Mouse (Mus musculus) monocyte, adult 2 months (primary cell): Measurements from ENCODE around the gene Gpc4.

ENCODE experiments used
- DNase-seq, 2 experiments: peaks; one replicate each; pipeline ENCODE4 v3.0.0; 2022; ENCODE audit warnings: low spot score in 2 of 2, low read depth in 1 of 2

Gpc4 gene

DNA sequence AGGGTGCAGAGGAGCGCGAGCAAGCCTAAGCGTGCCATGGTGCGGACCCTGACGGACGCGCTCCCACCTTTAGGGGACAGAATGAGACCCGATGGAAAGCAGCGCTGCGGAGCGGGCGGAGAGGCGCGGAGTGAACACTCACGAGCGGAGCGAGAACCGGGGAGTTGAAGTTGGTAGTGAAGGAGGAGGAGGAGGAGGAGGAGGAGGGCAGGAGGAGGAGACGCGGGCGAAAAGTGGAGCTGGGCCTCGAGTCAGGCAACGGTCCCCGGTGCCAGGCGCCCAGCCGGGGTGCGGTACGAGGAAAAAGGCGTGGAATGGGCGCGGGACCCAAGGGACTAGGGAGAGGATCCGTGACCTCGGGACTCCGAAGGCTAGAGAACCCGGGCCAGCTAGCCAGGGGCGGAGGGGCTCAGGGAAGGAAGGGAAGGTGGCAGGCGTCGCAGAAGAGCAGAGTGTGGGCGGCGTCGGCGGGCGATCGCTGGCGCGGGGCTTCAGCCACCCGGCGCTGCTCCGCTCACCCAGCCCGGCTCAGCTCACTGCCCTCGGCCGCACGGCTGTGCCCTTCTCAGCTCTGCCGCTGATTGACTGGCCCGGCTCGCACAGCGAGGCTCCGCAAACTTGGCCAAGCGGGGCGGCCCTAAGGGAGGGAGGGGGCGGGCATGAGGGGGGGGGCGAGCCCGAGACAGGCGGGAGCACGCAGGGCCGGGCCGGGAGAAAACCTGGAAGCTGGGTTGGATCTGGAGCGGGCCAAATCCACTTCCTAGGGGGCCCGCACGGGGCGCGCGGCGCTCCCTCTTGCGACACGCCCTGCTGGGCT lies at the start of gene Gpc4:
Gene Gpc4, minus strand, starts transcription at position 515 of the 817 bp plus-strand sequence.
- DNase-seq = no peak

- no peak for DNase-seq
Observed at GRCm38 (mm10) chrX:52212846-52213245, 47.8 kb upstream of the Gpc4 start.

GRCm38 (mm10) chrX:52199836-52200235 lies 34.8 kb upstream of the Gpc4 start:
- DNase-seq = no peak

DNA sequence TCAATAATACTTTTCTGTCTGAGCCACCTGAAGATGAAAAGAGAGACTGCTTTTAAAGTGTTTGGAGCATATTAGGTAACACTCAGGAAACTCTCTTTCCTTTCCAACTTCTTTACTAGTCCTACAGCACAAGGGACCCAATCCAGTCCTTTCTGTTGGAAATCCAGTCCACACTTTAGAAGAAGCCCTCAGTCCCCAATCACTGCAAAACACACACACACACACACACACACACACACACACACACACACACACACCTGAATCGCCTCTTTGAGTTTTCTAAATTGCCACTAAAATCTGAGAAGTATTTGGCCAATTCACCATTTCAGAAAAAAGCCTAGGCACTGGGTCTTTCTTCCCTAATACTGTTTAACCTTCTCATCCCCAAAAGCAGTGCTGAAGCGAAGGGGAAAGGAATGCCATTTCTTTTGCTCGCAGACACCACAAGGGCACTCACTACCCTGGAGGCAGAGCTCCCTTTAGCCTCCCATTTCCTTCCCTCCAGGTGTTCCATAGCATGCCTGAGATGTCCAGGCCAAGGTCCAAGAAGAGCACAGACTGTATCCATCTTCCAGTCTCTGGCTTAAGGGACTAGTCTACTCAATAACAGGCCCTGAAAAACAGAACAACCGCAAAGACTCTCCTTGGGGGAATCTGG lies 28.4 kb upstream of the Gpc4 start:
- no peak for DNase-seq

GRCm38 (mm10) chrX:52189094-52189493 lies 24.0 kb upstream of the Gpc4 start:
- no peak for DNase-seq

GRCm38 (mm10) chrX:52183551-52184442 lies 18.7 kb upstream of the Gpc4 start:
- DNase-seq = no peak

- DNase-seq = no peak
Observed at GRCm38 (mm10) chrX:52181401-52181800, 16.3 kb upstream of the Gpc4 start.

DNA sequence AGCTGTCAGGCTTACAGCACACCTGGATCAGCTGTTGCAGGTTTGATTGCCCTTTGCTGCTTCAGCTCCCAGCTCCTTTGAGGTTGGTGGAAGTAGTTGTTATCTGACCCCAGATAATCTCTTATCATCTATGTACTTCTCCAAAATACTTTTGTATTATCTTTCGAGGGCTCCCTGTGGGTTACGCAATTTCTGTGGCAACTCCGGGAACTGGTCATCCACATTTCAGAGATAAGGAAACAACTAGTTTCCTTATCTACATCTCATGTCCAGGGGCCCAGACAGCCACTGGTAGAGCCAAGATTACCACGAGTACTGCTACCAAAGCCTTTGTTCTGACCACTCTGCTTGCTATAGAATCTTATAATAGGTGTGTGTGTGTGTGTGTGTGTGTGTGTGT lies 12.0 kb upstream of the Gpc4 start:
- no peak for DNase-seq

DNA sequence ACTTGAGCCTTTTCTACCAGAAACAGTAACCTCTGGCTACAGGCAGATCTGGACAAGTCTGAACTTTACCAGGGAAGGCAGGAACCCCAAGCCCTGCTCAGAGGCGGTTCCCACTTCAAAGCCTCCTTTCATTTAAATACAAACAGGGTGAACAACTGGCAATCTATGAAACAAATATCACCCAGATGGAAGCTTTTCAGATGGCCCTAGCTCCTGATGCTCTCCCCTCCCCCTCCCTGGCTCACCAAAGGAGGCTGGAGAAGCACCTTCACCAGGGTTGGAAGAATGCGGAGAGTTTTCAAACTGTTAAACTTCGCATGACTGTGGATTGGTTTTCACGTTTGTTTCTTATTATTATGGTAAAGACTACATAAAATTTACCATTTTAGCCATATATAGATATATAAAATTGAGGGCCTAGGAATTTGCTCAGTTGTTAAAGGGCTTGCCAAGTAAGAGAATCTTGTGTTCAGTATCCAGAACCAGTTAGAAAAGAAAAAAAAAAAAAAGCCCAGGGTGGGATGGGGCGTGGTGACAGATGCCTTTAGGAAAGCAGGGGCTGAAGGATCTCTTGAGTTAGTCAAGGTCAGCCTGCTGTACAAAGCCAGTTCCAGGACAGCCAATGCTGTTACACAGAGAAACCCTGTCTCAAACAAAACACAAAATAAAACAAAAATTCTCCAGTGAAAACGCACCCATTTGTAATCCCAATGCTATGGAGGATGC lies 2.6 kb upstream of the Gpc4 start:
- no peak for DNase-seq

DNA sequence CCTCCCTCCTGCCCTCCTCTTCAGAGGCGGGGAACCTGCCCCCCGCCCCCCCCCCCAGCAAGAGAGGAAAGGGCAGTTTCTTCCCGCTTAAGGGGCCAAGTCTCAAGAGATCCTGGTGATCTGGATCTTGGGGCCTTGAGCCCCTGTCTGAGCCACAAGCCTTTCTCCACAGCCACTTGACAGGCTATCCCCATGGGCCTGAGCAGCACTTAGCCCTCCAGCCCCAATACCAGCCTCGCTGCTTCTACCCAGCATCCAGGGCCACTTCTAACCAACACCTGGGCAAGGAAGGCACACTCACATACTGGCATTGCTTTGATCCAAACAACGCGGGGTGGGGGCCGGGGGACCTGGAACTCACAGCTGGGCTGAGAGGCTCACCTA lies 495 bp upstream of the Gpc4 start:
- DNase-seq = no peak

- no peak for DNase-seq
Observed at GRCm38 (mm10) chrX:52164134-52164737, 816 bp downstream of the Gpc4 start.

DNA sequence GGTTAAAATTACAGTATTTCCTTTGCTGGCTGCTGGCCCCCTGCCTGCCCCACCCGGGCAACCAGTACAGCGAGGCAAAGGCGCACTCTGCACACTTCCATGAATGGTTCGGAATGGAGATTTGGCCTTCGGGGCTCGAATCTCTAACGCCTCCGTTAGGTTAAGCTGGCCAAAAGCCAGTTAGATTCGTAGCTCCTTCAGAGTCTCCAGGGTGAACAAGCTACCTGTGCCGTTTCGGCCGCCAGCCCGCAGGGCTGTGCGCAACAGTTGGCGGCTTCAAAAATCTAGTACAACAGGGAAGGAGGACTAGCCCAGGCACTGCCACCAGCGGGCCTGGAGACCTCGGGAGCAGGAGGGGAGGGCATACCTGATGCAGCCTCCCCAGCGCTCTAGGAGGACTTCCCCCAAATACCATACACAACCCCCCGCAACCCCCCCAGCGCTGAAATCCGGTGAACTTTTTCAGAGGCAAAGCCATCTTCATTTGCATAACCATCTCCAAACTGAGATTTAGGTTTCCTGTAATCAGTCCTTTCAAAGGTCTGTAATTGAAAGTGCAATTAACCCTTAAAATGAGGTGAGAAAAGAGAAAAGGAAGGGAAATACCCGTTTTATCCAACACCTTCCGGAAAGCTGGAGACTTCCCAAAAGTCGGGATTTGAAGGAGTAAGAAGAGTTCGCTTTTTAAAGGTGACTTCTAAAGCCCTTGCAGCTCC lies 1.5 kb downstream of the Gpc4 start:
- no peak for DNase-seq

GRCm38 (mm10) chrX:52162756-52163155 lies 2.3 kb downstream of the Gpc4 start:
- no peak for DNase-seq

DNA sequence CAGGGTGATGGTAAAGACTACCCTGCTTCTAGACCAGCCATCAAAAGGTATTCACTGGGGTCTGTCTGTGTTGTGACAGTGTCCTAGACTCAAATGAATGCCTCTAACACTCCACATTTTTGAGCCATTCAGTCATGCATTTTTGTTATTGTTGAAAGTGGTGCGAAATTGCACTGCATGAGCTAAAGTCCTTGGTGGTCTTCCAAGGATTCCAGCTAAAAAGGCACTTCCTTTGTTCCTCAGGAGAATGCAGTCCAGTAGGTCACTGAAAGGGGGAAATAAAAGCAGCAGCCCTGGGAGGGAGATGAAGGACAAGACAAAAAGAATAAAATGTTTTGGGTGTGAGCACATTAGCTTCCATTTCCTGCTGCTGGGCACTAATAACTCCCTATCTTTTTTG lies 2.8 kb downstream of the Gpc4 start:
- no peak for DNase-seq

DNA sequence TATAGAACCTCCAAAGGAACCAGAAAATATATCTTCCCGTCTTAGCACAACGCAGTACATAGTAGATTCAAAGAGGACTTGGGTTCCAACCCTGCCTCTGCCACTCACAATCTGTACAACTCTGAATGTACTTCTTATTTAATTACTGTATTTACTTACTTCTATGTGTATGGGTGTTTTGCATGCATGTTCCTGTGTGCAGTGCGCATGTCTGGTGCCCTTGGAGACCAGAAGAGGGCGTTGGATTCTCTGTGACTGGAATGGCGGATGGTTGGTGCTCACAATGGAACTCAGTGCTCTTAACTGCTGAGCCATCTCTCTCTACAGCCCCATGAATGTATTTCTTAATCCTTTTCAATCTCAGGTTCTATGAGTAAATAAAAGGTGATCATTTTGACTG lies 5.4 kb downstream of the Gpc4 start:
- no peak for DNase-seq

- DNase-seq = no peak
Observed at GRCm38 (mm10) chrX:52155408-52155953, 9.6 kb downstream of the Gpc4 start.

DNA sequence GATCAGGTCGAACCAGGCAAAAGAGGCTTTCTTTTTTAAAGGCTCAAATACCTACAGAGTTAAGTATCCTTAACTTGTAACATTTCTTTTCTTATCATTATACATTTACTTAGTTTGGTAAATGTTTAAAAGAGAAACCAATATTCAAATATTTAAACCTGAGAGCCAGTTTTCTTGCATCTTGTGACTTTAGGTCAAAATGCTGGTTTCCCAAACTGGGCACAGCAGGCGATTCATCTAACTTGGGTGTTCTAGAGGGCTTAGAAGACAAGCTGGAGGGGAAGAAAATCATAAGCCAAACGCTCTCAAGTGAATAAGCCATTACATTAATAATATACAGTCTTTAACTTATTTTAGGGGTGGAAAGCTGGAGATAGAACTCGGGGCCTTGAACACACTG lies 10.2 kb downstream of the Gpc4 start:
- no peak for DNase-seq

DNA sequence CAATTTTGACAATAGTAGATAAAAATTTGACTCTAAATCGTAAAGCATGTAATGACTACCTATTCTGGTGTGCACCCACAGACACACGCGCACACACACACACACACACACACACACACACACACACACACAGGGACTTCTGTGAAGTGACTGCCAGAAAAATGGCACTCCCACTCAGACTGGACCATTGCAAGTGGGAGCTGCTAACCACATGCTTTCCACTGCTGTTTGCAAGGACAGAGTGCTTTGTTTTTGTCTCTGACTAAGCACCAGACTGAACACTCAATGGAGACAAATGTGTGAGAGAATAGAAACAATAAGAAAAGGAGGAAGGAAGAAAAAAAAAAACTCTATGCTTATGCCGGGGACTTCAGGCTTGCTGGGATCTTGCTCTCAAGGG lies 11.6 kb downstream of the Gpc4 start:
- no peak for DNase-seq

GRCm38 (mm10) chrX:52152961-52153360 lies 12.1 kb downstream of the Gpc4 start:
- DNase-seq = no peak

DNA sequence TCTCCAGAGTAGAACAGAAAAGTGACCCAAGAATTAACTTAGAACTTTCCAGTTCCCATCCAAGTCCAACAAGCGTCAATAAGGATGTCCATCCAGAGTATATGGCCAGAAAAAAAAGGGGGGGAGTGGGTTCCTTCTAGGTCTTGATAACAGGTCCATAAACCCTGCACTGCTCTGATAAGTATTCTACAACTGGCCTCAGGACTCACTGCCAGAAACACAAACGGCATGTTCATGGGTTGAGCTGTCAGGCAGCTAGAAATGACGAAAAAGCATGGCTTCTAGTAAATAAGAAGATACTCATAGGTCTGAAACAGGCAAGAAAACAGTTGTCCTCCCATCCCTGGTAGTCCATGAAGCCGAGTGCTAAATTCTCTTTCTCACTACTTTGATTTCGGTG lies 13.5 kb downstream of the Gpc4 start:
- DNase-seq = no peak
